Mouse (Mus musculus) limb, embryonic 12.5 days (tissue): Measurements from ENCODE around the gene Gpr176. TPM values are rescaled to one million over a fixed set of nuclear protein-coding genes. Genes with fewer than 3 reads are reported as not detected.

ENCODE experiments used
- ATAC-seq: fragments of 200-750 bp; cut with Nextera tagmentation; 2 replicates; pipeline ENCODE4 v1.8.0; 2017; ENCODE audit warnings: low read depth, moderate TSS enrichment; ENCODE audit not compliant: insufficient number of reproducible peaks, insufficient read depth, low FRiP score, low TSS enrichment
- H3K27ac ChIP-seq: fragments of 300-500 bp; sonication (generic); 2 replicates; pipeline ENCODE4 v1.5.1; 2016; ENCODE audit warnings: mild to moderate bottlenecking, moderate library complexity
- H3K27me3 ChIP-seq: fragments of 300-500 bp; sonication (generic); 2 replicates; pipeline ENCODE4 v1.6.1; 2016; ENCODE audit warnings: mild to moderate bottlenecking, moderate library complexity
- H3K36me3 ChIP-seq: fragments of 300-500 bp; sonication (generic); 2 replicates; pipeline ENCODE4 v1.6.1; 2016; ENCODE audit warnings: mild to moderate bottlenecking, moderate library complexity
- H3K4me1 ChIP-seq: fragments of 300-500 bp; sonication (generic); replicated peaks from 2 replicates; pipeline ENCODE4 v1.6.1; 2016
- H3K4me2 ChIP-seq: fragments of 300-500 bp; sonication (generic); 2 replicates; pipeline ENCODE4 v1.6.1; 2016; ENCODE audit warnings: mild to moderate bottlenecking, moderate library complexity
- H3K4me3 ChIP-seq: fragments of 300-500 bp; sonication (generic); replicated peaks from 2 replicates; pipeline ENCODE4 v1.5.1; 2016; ENCODE audit warnings: mild to moderate bottlenecking
- H3K9ac ChIP-seq: fragments of 300-500 bp; sonication (generic); replicated peaks from 2 replicates; pipeline ENCODE4 v1.6.1; 2016; ENCODE audit warnings: mild to moderate bottlenecking, moderate library complexity
- H3K9me3 ChIP-seq: fragments of 300-500 bp; sonication (generic); 2 replicates; pipeline ENCODE4 v1.6.1; 2016; ENCODE audit warnings: mild to moderate bottlenecking, moderate library complexity
- WGBS: fragments of 180-500 bp; shearing (Covaris S2); methylation state at CpG from one replicate; pipeline ENCODE4 v1.1.7; 2016; 5-methylcytosine and 5-hydroxymethylcytosine counted together
- microRNA-seq: library from miRNA; unstranded; fragments of <30 nt; microRNA quantifications from one replicate; pipeline ENCODE4, GENCODE M21; 2017
- polyA plus RNA-seq: library from polyadenylated mRNA; unstranded; fragments of >200 nt; fragmentation: Nextera tagmentation; extraction: Ambion mirVana; gene quantifications from 2 replicates; pipeline ENCODE4 v1.2.1, GENCODE M21; 2016

Gpr176 gene
- polyA plus RNA-seq, 1 experiment from 2014 or later: 0.16 TPM

- ATAC-seq: no peak
- H3K4me3 ChIP-seq: no peak overlapping the region
These were observed 137.0 kb downstream of the Gpr176 start for GRCm38 (mm10) chr2:118236196-118236595.

GRCm38 (mm10) chr2:118235614-118236013 is 137.6 kb downstream of the Gpr176 start:
- Histone ChIP-seq H3K27ac (no peak overlapping the region), H3K4me3 (no peak overlapping the region), H3K4me2 (no peak overlapping the region), H3K27me3 (no peaks in the 10 kb centered on the region), H3K36me3 (no peaks in the 10 kb centered on the region), H3K9ac (no peak overlapping the region), H3K9me3 (no peaks in the 10 kb centered on the region), H3K4me1 (peaks cover 9% of the 10 kb centered on the region)
- ATAC-seq: no peak
- WGBS: 73% methylated on average over 3 of the region's 3 CpGs

More at GRCm38 (mm10) chr2:118236196-118236595, 137.0 kb downstream of the Gpr176 start:
- Histone ChIP-seq H3K9me3 (no peaks in the 10 kb centered on the region), H3K27ac (0 out of 2 replicates have a peak overlapping the region, but pooled peaks have one; percentile 54), H3K36me3 (no peaks in the 10 kb centered on the region), H3K4me2 (no peak overlapping the region), H3K4me1 (peaks cover 9% of the 10 kb centered on the region), H3K27me3 (no peaks in the 10 kb centered on the region), H3K9ac (no peak overlapping the region)
- 40% methylated on average over 7 of the region's 7 CpGs for WGBS

- 58% methylated on average over 3 of the region's 3 CpGs for WGBS
These were observed 142.7 kb downstream of the Gpr176 start for GRCm38 (mm10) chr2:118230544-118230943.

DNA sequence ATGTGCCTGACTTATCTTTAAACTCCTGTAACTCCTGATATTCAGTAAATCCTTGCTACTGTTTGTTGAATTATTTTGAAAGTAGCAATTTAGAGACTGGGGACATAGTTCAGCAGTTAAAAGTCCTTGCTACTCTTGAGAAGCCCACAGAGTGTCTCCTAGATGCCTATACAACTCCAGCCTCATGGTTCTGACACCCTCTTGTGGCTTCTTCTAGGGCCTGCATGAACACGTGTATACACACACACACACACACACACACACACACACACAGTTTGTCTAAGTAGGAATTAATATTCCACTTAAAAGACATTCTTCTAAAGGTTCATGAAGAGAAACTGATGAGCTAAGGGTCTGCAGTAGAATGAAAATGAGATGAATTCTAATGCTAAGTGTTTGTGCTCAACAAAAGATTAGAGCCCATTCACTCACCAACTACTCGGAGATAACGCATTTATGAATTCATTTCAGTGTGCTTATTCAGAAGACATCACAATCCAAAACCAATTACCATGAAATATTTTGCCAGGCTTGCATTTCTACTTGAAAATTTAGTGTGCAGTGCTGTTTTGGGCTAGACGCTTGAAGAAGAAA is 144.6 kb downstream of the Gpr176 start:
- Histone ChIP-seq H3K27ac (no peak overlapping the region), H3K4me3 (no peak overlapping the region), H3K9me3 (no peaks in the 10 kb centered on the region), H3K4me1 (peaks cover 6% of the 10 kb centered on the region; the same call in 1 of the 2 replicates), H3K4me2 (no peak overlapping the region), H3K9ac (no peak overlapping the region), H3K27me3 (no peaks in the 10 kb centered on the region), H3K36me3 (no peaks in the 10 kb centered on the region)
- WGBS: 90% methylated on average over 4 of the region's 4 CpGs
- no peak for ATAC-seq

More at GRCm38 (mm10) chr2:118230544-118230943, 142.7 kb downstream of the Gpr176 start:
- H3K27me3 ChIP-seq: no peaks in the 10 kb centered on the region
- no peaks in the 10 kb centered on the region for H3K9me3 ChIP-seq
- H3K4me3 ChIP-seq: no peak overlapping the region
- H3K4me1 ChIP-seq: 0 out of 2 replicates have a peak, but pooled peaks cover under 1% of the 10 kb centered on the region
- H3K36me3 ChIP-seq: no peaks in the 10 kb centered on the region
- no peak overlapping the region for H3K9ac ChIP-seq
- H3K27ac ChIP-seq: no peak overlapping the region
- ATAC-seq: no peak
- H3K4me2 ChIP-seq: no peak overlapping the region

Small RNA genes lying within 50 kb of the gene (microRNA-seq; reads per million reads assigned to microRNA genes)
- gene Gm22800: not detected

Other genes starting within 250 kb of the Gpr176 start
- 0.76 and 0.83 TPM in 2 replicates for gene Fsip1, start 116.5 kb downstream of the Gpr176 start, polyA plus RNA-seq
- gene Eif2ak4, start 15.2 kb upstream of the Gpr176 start, polyA plus RNA-seq: 14.8 and 15.8 TPM in 2 replicates
- gene Srp14, start 106.3 kb upstream of the Gpr176 start, polyA plus RNA-seq: 223 and 232 TPM in 2 replicates
- gene Bmf, start 176.3 kb upstream of the Gpr176 start, polyA plus RNA-seq: 4.8 and 7.1 TPM in 2 replicates
- gene Bub1b, start 224.8 kb upstream of the Gpr176 start, polyA plus RNA-seq: 119 and 127 TPM in 2 replicates